Mouse (Mus musculus) thymus, adult 2 months (tissue): ENCODE measurements around the gene Wbp1l.

Experiments used
- CTCF ChIP-seq: fragments of 200-500 bp; IDR thresholded peaks from 2 replicates; pipeline ENCODE4 v1.5.1; 2012; ENCODE audit warnings: mild to moderate bottlenecking, control low read depth, low read length, moderate library complexity, borderline replicate concordance; ENCODE audit not compliant: control insufficient read depth, poor library complexity, insufficient read depth; ENCODE audit errors: extremely low read depth
- POLR2A ChIP-seq: fragments of 200-500 bp; IDR thresholded peaks from 2 replicates; pipeline ENCODE4 v1.6.1; 2012; ENCODE audit warnings: mild to moderate bottlenecking, low read length, control low read depth, moderate library complexity; ENCODE audit not compliant: control insufficient read depth, poor library complexity, insufficient read depth; ENCODE audit errors: extremely low read depth

DNA sequence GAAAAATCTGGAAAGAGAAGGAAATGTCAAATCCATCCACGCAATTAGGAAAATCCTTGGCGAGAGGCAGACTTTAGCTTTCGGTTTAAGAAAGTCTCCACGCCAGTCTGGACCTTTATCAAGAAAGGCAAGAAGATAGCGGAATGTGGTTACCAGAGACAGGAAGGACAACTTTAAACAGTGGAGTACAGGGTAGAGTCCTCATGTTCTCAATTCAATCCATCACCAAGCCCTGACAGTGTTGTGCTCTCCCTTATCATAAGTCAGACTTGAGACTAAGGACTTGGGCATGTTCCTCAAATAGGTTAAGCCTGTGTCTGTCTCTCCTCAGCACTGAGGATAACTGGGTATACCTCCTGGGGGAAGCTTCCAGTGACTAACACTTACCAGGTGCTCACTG is 70.9 kb downstream of the Wbp1l start:
- TF ChIP-seq CTCF: no peak
- no peak for TF ChIP-seq POLR2A
